Mouse (Mus musculus): ENCODE measurements around the gene Ankfn1. TPM values are rescaled to one million over a fixed set of nuclear protein-coding genes. Genes with fewer than 3 reads are reported as not detected.

Gene Ankfn1
- total RNA-seq, 4 experiments from 2014 or later: 0.17 to 0.27 (median 0.19) TPM; not detected in 1

DNA sequence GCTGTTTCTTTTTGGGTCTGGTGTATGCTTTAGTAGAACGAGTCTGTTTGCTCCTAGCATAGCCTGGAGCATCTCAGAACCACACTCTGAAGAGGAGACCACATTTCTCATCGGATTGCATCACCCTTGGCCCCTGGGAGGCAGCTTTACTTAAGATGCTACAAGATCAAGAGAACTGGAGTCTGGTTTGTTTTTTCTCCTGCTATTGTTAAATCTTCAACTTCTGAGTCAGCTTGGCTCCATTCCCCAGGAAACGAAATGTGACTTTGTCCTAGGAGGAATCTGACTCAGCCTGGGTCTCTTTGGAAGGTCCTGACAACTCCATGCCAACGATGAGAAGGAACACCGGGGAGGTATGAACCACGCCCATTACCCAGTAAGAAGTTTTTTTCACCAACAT is 197.6 kb downstream of the Ankfn1 start:
- peak; percentile 5 to 12 for DNase-seq (ENCODE audit: low spot score in 2 of 2)

DNA sequence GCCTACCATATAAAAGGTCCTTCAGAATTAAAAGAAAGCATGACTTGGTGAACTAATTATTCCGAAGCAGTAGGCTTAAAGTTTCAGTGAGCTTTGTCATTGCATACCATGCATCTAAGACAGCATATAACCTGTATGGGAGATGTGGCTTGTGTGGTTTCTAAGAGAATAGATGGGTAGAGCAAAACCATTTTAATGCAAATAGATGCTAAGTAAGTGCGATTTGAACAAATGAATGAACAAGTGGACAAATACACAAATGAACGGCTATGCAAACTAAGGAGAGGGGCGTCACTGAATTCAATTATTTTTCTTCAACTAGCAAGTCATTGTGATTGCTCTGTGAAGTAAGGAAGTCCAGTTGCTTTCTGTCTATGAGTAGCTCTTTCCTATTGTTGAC is 198.3 kb downstream of the Ankfn1 start:
- no peak for DNase-seq (ENCODE audit: low spot score in 2 of 2)

DNA sequence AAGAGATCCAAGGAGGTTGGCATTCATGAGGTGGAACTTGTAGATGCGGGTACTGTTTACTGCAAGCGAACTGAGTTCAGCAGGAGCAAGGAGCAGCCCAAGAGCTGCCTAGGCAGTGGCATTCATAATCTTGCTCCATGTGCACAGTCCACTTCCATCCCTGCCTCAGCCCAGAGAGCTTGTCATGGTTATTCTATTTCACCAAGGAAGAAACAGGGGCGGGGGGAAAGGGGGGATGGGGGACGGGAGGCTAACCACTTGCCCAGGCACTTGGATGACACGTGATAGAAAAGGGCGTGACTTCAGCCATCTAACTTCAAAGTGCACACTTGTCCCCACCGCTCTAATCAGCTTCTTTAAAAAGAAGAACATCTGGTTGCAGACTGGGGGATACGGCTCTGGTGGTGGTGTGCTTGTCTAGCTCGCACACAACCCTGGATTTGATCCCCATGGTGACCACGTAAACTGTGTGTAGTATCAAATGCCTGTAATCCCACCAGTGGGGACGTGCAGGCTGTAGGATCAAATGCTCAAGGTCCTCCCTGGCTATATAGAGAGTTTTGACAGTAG is 203.1 kb downstream of the Ankfn1 start:
- no peak for DNase-seq (ENCODE audit: low spot score in 2 of 2)

DNA sequence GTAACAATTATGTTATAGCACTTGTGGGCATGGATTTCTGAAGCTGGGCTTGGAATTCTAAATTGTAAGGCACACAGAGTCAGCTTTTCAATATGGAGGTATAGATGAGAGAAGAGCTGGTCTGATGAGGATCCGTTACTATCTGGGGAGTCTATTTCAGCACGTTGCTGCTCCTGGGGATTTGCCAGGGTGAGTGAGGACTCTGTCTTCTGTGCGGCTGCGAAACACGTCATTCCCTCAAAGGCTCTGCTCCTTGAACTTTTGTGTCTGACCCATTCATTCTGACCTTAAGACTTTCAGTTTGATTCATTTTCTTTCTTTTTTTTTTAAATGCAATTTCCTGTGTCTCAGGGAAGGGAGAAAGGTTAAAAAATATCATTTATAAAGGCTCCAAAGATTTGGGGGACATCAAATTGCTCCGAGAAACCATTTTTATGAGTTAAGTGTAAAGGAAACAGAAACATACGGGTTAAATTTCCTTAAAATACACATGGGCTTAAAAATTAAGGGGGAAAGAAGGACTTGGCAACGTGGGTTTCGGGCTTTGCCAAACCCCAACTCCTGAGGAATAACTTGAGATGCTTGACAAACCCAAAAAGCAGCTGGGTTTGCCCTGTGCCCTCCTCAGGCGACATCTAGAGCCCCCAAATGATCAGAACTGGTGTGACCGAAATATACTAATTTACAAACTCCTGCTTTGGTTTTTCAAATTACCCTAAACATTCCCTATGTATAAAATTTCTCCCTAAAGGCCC is 207.9 kb downstream of the Ankfn1 start:
- DNase-seq (ENCODE audit: low spot score in 2 of 2): no peak

DNA sequence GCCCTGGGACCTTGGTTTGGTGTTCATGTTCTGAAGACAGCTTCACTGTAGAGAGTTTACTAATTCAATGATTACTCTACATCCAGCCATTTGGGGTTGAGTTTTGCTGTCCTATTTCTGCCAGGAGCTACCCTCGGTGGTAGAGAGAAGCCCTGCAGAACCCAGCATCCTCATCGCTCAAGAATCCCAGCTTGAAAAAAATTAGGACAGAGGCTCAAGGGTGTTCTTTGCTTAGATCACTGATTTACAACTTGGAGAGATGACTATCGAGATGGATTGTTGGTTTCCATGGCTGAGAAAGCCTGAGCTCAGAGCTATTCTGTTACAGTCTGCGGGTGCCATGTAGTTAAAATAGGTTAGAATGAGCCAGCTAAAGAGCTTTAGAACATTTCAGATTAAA is 209.2 kb downstream of the Ankfn1 start:
- DNase-seq (ENCODE audit: low spot score in 2 of 2): no peak

DNA sequence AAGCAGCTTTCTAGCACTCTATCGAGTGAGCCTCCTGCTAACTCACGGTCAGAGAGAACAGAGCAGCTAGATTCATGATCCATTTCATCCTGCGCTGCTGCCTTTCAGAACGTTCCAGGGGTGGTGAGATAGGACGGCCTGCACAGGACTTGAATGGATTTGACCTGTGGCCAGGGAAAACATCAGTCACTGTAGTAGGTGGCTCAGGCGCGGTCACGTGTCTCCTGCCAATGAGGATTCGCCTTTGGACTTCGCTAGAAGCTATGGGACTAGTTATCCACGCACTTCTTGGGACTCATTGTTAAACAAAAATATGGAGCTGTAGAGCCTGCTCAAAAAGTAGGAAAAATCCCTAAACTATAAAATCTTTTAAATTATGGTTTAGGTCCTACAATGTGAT is 226.0 kb downstream of the Ankfn1 start:
- DNase-seq (ENCODE audit: low spot score in 2 of 2): no peak

DNA sequence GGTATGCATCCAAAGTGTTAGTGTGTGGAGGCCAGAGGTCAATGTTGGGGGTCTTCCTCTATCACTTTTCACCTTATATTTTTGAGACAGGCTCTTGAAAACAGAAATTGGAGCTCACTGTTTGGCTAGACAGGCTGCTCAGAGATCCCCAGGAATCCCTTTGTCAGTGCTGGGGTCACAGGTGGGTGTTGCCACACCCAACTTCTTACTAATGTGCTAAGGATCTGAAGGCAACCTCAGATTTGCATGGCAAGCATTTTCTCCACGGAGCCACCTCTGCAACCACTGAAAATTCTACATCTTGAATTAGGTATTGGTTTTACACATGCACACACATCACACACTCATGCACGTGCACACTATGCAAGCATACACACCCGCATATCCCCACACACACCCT is 226.5 kb downstream of the Ankfn1 start:
- no peak for DNase-seq (ENCODE audit: low spot score in 2 of 2)

DNA sequence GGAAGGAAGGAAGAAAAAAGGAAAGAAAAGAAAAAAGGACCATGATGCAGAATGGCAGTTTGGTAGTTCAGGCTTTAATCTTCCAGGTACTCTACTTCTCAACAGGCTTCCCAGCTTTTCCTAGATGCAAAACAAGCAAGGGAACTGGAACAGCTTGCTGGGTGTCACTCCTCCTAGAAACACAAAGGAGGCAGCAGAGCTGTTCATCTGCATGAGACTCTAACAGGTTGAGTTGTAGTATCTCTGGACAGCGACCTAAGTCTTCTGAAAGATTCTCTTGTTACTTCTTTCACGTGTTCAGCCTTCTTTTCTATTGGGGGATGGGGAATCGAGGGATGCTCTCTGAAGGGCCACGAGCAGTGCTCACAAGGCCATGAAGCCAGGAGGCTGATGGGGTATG is 228.7 kb downstream of the Ankfn1 start:
- DNase-seq (ENCODE audit: low spot score in 2 of 2): no peak

DNA sequence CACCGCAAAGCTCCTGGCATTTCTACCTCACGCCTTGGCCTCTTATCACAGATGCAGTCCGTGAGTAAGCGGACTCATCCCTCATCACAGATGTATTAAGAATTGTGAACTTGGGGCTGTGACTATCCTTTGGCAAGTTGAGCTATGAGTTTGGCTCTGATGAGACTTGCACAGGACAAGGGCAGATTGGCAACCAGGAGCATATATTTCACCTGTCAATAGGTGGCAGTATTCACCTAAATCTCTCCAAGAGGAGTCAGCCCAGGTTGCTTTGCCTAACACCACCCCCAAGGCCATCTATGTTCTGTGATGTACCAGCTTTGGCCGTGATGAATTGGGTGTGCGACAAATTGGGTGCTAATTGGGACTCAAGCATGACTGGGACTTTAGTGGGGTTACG is 231.3 kb downstream of the Ankfn1 start:
- DNase-seq (ENCODE audit: low spot score in 2 of 2): no peak

DNA sequence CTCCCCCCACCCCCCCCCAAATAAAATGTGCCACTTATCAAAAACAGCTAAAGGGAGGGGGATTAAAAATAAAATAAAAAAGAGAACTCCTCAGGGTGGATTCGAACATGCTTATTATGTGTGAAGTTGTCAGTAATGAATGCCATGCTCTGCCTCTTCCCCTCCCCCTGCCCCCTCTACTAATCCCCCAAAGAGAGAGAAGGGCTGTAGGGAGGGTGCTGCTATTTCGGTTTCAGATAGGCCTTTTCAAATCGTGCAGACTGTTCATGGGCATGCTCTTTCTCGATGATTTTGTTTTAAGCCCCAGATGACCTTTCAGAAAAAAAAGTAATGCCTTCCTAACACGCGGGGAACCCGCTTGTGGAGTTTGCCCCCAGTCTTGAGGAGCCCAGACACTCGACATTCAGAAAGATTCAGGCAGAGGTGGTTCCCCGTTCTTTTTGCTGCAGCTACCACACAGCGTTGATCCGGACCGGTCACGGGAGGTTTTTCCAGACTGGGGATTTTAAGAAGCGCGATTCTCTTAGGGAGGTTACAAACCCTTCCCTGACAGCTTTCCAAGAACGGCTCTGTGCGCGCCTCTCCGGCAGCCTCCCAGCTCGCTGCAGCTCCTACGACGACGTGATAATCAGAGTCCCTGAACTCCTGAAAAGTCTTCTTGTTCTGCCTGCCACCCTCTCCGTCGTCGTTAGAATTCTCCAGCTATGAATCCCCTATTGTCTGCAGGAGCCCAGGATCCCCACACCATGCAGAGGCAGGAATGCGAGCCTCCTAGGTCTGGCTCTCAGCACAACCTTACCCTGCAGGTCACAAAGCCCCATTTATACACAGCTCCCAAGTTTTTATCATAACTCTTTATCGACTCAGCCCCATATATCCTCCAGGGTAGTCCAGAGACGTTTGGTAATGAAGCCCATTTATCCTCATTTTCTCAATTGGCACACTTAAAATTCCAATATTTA is 232.3 kb downstream of the Ankfn1 start:
- DNase-seq (ENCODE audit: low spot score in 2 of 2): no peak

DNA sequence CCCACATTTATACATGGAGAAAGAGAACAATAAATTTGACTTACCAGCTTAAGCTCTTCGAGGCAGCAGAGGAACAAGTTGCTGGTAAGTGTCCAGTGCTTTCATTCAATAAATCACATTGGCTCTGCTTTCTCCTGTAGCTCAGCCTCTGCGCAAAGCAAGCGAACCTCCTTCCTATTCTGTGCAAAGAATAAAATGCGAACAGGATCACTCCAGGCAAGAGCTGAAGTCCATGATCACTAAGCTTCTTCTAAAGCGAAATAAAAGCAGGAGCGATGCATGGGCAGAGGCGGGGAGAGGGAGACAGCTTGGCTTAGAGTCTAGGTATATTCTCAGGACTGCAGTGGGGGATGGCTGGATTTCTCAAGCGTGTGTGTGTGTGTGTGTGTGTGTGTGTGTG is 239.1 kb downstream of the Ankfn1 start:
- no peak for DNase-seq (ENCODE audit: low spot score in 2 of 2)

DNA sequence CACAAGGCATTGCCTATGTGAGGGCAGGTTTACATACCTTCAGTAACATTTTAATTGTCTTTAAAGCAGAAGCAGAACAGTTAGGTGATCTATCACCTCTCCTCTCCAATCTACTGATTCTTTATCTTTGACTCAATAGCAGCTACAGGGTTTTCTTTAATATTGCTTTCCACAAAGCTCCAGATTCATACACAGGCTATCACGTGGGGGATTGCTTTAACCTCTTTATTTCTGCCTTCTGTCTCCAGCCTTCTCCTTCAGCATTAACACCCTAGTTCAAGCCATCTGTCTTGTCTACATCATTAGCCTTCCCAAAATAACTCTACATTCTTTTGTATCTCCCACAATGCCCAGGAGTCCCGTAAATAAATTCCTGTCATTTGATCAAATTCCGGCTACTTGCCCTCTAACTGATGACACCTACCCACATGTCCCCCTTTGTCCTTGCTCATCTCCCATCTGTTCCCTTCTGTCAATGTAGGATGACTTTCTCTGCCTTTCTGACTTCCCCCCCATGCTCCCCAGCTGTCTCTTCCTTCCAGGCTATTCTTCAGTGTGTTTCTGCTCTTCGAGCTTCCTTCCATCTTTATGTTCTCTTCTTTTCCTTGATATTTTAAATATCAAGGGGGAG is 249.5 kb downstream of the Ankfn1 start:
- no peak for DNase-seq (ENCODE audit: low spot score in 2 of 2)

DNA sequence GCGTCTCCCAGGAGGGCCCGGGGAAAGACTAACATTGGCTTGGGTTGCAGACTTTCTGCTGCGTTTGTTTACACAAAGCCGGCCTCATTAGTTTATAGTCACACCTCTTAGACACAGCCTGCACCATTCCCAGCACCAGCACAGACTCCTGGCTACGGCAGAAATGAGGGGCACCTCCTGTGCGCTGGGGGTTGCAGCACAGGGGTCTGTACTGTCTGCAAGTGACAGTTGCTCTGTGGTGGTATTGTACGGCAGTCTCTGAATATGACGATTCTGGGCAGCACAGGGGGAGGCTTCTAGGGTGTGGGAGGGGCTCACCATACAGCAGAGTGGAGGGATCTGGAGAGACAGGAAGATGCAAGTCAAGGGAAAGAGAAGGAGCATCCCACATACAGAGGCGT is 262.0 kb downstream of the Ankfn1 start:
- no peak for DNase-seq (ENCODE audit: low spot score in 2 of 2)

DNA sequence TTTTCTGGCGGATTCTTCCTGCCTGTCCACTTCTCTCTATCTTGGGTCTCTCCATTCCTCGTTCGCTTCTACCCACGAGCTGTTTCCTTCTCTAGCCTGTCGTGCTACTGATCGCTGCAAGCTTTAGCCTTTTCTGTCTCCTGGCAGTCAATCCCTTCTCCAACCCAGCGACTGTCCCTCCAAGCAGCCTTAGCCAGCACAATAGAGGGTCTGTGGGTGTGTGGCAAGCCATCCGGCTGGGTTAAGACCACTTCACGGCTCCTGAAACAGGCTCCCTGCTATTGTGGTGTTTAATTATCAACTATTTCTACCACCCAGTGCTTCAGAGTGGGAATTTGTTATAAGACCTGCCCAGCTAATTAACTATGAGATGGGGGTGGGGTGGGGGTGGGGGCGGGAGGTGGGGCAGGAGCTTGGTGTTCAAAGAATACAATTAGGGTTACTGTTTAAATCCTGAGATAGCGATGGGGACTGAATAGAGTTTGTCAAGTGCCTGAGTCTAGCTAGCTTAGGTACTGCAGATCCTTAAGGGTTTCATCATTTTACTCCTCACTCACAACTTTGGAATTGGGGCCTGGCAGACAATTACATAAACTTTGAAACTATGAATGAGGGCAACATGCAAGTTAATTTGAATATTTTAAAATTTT is 268.7 kb downstream of the Ankfn1 start:
- no peak for DNase-seq (ENCODE audit: low spot score in 2 of 2)

DNA sequence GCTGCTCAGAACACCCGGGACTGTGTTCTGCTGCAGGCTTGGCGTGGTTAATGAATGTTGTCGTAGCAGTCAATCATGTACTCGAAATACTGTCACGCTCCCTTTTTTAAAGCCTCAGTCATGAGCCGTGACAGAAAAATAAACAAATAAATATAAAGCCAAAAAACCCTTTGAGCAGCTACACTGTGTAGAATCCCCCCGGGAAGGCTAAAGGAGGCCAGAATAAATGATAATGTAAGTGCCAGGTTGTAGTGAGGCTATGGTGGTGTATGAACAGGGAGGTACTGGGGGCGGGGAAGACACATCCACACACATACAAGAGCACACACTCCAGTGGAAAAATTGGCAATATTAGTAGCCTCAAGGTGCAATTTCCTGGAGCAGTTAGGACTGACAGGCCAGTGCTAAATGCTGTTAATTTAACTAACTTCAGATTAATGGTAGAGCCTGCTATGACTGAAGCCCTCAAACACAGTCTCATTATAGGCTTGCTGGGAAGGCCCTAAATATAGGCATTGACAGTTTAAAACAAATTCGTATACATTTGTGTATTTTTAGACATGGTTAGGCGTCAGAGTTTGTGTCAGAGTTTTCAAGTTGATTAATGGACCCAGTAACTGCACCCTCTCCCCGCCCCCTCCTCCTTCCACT is 270.7 kb downstream of the Ankfn1 start:
- no peak for DNase-seq (ENCODE audit: low spot score in 2 of 2)

DNA sequence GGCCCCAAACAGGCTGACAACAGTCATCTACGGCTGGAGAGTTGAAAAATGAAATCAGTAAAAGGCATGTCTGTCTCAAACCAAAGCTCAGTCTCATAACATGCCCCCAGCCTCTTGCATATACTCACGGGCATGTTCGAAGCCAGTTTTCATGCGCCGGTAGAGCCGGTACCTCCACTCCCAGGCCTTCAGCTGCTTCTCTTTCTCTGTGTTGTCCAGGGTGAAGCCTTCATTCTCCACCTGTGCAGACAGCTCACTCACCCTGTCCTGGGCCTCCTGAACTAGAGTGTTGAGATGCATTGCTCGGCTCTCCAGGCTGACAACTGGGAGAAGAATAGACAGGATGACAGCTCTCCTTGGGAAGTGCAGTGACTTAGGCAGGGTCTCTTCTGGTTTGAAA is 272.4 kb downstream of the Ankfn1 start:
- no peak for DNase-seq (ENCODE audit: low spot score in 2 of 2)

DNA sequence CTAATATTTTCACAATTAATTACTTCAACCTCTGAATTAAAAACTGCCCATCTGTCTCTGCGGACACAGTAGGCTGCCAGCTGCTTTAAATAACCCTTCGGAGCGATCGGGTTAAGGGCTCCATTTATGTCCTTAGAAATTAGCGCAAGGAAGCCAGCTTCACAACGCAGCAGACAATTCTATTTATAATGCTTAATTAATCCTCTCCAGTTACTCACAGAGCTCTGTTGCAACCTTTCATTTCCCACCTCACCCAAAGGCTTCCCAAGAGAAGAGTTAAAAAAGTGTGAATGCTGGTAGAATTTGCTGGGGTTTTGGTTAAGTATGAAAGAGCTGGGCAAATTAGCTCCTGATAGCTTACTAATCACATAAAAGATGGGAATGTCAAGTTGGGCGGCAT is 275.7 kb downstream of the Ankfn1 start:
- no peak for DNase-seq (ENCODE audit: low spot score in 2 of 2)

DNA sequence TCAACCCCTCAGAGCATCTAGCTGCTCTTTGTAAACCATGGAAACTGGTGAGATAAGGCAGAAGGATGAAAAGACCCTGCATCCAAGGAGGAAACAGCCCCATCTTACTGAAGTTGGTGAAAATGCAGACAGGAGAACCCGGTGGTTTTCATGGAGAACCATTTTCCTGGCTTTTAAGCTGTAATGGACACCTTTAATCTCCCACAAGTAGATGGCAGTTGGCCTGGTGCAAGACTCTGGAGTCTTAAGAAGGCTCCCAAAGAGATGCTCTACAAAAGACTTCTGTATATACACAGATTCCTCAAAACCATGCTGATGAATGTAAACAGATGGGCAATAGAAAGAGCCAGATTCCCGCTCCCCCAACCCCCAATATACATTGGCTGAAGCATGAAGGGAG is 276.5 kb downstream of the Ankfn1 start:
- DNase-seq (ENCODE audit: low spot score in 2 of 2): no peak

DNA sequence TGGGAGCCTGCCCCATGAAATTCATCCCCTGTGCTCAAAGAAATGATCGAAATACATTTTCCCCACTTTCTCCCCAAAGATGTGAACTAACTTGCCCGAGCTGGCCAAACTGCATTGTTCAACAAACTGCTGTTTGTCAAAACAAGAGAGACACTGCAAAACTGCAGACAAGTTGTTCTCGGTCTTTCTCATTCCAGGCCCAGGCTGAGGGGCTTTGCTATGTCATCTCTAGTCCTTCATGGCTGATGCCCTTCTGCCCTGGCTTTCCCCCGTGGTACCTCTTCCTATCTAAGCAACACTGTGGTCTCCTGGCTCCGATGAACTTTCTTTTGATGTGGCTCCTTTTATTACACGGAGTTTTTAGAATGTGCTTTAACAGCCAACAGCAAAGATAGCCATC is 296.4 kb downstream of the Ankfn1 start:
- no peak for DNase-seq (ENCODE audit: low spot score in 2 of 2)

DNA sequence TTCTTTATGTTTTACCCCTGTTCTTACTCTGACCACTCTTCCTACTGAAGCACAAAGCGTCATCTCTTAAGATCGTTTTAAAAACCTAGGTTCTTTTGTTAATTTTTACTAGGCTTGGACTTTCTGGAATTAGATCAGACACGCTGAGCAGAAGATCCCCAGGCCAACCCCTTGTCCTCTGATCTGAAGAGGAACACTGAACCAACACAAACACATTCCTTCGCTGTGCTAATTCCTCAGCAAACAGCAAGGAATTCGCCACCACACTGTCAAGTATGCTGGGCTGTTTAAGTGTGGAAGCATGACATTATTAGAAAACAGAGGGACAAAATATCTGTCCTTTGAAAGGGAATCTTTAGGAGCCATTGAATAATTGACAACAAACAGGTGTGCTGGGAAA is 300.5 kb downstream of the Ankfn1 start:
- no peak for DNase-seq (ENCODE audit: low spot score in 2 of 2)

DNA sequence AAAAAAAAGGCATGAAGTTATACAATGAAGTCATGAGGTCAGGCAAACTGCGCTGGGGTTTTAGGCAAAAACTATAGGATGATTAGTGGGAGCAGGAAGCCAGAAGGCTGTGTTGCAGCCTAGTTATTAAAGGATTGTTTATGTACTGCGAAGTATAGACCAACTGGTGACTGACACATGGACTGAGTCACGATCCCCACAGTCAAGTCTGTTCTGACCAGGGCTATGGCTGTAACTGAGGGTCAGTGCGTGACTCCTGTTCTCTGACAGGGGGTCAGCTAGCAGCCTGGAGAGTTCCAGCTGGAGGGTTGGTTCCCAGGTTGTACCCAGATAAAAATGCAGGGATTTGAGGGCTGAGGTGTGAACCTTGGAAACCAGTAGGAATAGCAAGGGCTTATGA is 301.4 kb downstream of the Ankfn1 start:
- no peak for DNase-seq (ENCODE audit: low spot score in 2 of 2)
